Mouse (Mus musculus): Measurements from ENCODE around the gene Mecom. TPM values are rescaled to one million over a fixed set of nuclear protein-coding genes. Genes with fewer than 3 reads are reported as not detected.

Gene Mecom
- polyA plus RNA-seq, 1 experiment from 2014 or later = 13.0 TPM

DNA sequence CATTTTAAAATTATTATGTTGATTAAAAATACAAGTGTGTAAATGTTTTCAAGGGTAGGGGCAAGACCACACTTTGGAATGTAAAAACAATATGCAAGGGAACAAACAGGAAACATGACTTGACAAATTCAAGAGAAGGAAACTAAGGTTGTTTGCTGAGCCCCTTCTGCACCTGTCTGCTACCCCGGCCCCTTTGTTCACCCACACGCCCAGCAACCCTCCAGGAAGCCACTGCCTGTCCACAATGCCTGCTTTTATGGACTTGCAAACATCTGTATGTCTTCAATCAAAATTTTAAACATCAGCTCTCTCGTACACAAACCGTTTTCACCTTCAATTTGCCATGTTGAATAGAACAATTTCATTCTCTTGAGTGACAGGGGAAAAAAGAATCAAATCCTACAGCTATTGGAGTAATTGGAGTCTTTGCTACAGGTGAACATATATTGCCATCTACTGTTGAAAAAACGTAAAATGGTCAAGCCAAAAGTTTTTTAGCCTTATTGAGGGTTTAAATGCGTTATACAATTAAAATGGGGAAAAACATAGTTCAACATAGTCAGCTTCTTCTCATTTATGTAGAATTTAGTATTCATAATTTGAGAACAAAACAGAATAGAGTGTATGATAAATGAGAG lies 13.0 kb upstream of the Mecom start:
- 39% methylated on average over 6 of the region's 6 CpGs for WGBS

GRCm38 (mm10) chr3:30553741-30554140 lies 5.9 kb upstream of the Mecom start:
- no peak overlapping the region for H3K4me3 ChIP-seq (ENCODE audit: low read depth, low read length)
- ATAC-seq (ENCODE audit: low read depth) (no peak), DNase-seq (ENCODE audit: low spot score) (no peak)
- 68% methylated on average over 6 of the region's 6 CpGs for WGBS
- H3K4me1 ChIP-seq (ENCODE audit: control insufficient read depth, insufficient read depth, low read length) = no peaks in the 10 kb centered on the region
- H3K36me3 ChIP-seq (ENCODE audit: control insufficient read depth, insufficient read depth, low read length) = no peaks in the 10 kb centered on the region
- H3K4me2 ChIP-seq (ENCODE audit: low read depth, low read length) = no peak overlapping the region
- H3K9ac ChIP-seq (ENCODE audit: low read depth, low read length) = no peak overlapping the region
- H3K27me3 ChIP-seq (replicated peaks; ENCODE audit: control insufficient read depth, insufficient read depth, low read length) = no peaks in the 10 kb centered on the region
- no peak overlapping the region for H3K27ac ChIP-seq (replicated peaks; ENCODE audit: low read depth, low read length)
- H3K9me3 ChIP-seq (ENCODE audit: control insufficient read depth, low read length) = no peaks in the 10 kb centered on the region

More for the DNA sequence above, 13.0 kb upstream of the Mecom start:
- no peak overlapping the region for H3K9ac ChIP-seq (ENCODE audit: low read depth, low read length)
- H3K27me3 ChIP-seq (replicated peaks; ENCODE audit: control insufficient read depth, insufficient read depth, low read length) = no peaks in the 10 kb centered on the region
- H3K9me3 ChIP-seq (ENCODE audit: control insufficient read depth, low read length) = no peaks in the 10 kb centered on the region
- H3K27ac ChIP-seq (replicated peaks; ENCODE audit: low read depth, low read length) = no peak overlapping the region
- no peaks in the 10 kb centered on the region for H3K36me3 ChIP-seq (ENCODE audit: control insufficient read depth, insufficient read depth, low read length)
- peak; percentile 22 for DNase-seq (ENCODE audit: low spot score)
- ATAC-seq (ENCODE audit: low read depth) = no peak
- H3K4me1 ChIP-seq (ENCODE audit: control insufficient read depth, insufficient read depth, low read length) = no peaks in the 10 kb centered on the region
- H3K4me2 ChIP-seq (ENCODE audit: low read depth, low read length) = no peak overlapping the region
- H3K4me3 ChIP-seq (ENCODE audit: low read depth, low read length) = no peak overlapping the region

GRCm38 (mm10) chr3:30550218-30550617 lies 2.4 kb upstream of the Mecom start:
- 67% methylated on average over 2 of the region's 2 CpGs for WGBS
- Histone ChIP-seq H3K9me3 (ENCODE audit: control insufficient read depth, low read length) (no peaks in the 10 kb centered on the region), H3K27me3 (replicated peaks; ENCODE audit: control insufficient read depth, insufficient read depth, low read length) (no peaks in the 10 kb centered on the region), H3K9ac (ENCODE audit: low read depth, low read length) (no peak overlapping the region), H3K36me3 (ENCODE audit: control insufficient read depth, insufficient read depth, low read length) (no peaks in the 10 kb centered on the region), H3K27ac (replicated peaks; ENCODE audit: low read depth, low read length) (no peak overlapping the region), H3K4me2 (ENCODE audit: low read depth, low read length) (no peak overlapping the region), H3K4me1 (ENCODE audit: control insufficient read depth, insufficient read depth, low read length) (peaks cover 10% of the 10 kb centered on the region), H3K4me3 (ENCODE audit: low read depth, low read length) (no peak overlapping the region)
- ATAC-seq (ENCODE audit: low read depth) (no peak), DNase-seq (ENCODE audit: low spot score) (no peak)

- peaks cover 10% of the 10 kb centered on the region for H3K4me1 ChIP-seq (ENCODE audit: control insufficient read depth, insufficient read depth, low read length)
- no peaks in the 10 kb centered on the region for H3K36me3 ChIP-seq (ENCODE audit: control insufficient read depth, insufficient read depth, low read length)
- 50% methylated on average over 7 of the region's 7 CpGs for WGBS
- no peaks in the 10 kb centered on the region for H3K9me3 ChIP-seq (ENCODE audit: control insufficient read depth, low read length)
- H3K4me2 ChIP-seq (ENCODE audit: low read depth, low read length) = no peak overlapping the region
- H3K4me3 ChIP-seq (ENCODE audit: low read depth, low read length) = no peak overlapping the region
- H3K27ac ChIP-seq (replicated peaks; ENCODE audit: low read depth, low read length) = no peak overlapping the region
- no peak overlapping the region for H3K9ac ChIP-seq (ENCODE audit: low read depth, low read length)
- ATAC-seq (ENCODE audit: low read depth) = 0 out of 2 replicates have a peak, but pooled peaks have one; percentile 33
- peak; percentile 23 for DNase-seq (ENCODE audit: low spot score)
- H3K27me3 ChIP-seq (replicated peaks; ENCODE audit: control insufficient read depth, insufficient read depth, low read length) = no peaks in the 10 kb centered on the region
Measured at GRCm38 (mm10) chr3:30548928-30549327, 1.1 kb upstream of the Mecom start.

DNA sequence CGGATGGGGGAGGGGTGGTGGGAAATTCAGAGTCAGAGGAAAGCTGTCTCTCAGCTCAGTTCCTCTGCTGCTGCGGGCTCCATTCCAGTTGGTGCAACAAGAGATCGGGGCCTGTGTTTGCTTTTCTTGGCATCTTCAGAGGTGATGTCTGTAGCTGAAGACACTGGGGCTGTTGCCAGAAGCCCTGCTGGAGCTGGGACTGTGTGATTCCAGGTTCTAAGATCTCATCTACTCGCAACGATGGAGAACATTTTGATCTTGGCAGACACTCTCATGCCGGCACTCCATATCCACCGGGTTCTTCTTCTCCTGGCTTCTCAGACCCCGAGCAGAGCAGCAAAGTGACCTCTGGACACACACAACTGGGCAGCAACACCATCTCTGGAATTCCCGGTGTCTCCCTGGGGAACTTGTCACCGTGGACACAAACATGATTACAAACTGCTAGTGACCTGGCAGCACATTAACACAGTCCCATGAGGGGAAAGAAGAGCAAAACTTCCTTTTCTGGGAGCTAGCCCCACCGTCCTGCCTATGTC lies 908 bp downstream of the Mecom start:
- peak; percentile 53; the same call in 1 of the 2 replicates for ATAC-seq (ENCODE audit: low read depth)

DNA sequence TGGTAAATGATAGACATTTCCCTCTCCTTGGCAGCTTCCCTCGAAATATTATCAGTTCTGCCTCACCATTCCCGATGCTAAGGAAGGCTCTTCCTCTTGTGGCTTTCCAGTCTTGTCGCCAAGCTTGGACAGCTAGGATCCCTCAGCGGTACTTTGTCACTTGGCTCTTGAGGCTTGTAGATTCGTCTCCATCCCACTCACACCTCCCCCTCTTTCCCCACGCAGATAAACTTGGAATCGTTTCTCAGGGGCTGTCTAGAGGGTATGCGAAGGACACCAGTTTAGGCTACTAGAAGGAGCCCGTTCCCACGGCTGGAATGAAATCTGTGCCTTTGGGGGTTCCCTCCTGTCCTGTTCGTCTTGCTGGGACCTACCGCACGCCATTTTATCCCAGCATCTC lies 1.4 kb downstream of the Mecom start:
- Histone ChIP-seq H3K36me3 (ENCODE audit: control insufficient read depth, insufficient read depth, low read length) (no peaks in the 10 kb centered on the region), H3K27me3 (replicated peaks; ENCODE audit: control insufficient read depth, insufficient read depth, low read length) (no peaks in the 10 kb centered on the region), H3K4me2 (ENCODE audit: low read depth, low read length) (peak overlapping the region; percentile 25; the same call in 1 of the 2 replicates), H3K9ac (ENCODE audit: low read depth, low read length) (no peak overlapping the region), H3K4me3 (ENCODE audit: low read depth, low read length) (no peak overlapping the region), H3K27ac (replicated peaks; ENCODE audit: low read depth, low read length) (no peak overlapping the region), H3K4me1 (ENCODE audit: control insufficient read depth, insufficient read depth, low read length) (peaks cover 10% of the 10 kb centered on the region), H3K9me3 (ENCODE audit: control insufficient read depth, low read length) (no peaks in the 10 kb centered on the region)
- 60% methylated on average over 13 of the region's 13 CpGs for WGBS
- DNase-seq (ENCODE audit: low spot score) (no peak), ATAC-seq (ENCODE audit: low read depth) (no peak)

More for the DNA sequence above, 908 bp downstream of the Mecom start:
- Histone ChIP-seq H3K27ac (replicated peaks; ENCODE audit: low read depth, low read length) (no peak overlapping the region), H3K36me3 (ENCODE audit: control insufficient read depth, insufficient read depth, low read length) (no peaks in the 10 kb centered on the region), H3K4me2 (ENCODE audit: low read depth, low read length) (peak overlapping the region; percentile 25; the same call in 1 of the 2 replicates), H3K4me1 (ENCODE audit: control insufficient read depth, insufficient read depth, low read length) (peaks cover 10% of the 10 kb centered on the region), H3K9me3 (ENCODE audit: control insufficient read depth, low read length) (no peaks in the 10 kb centered on the region), H3K4me3 (ENCODE audit: low read depth, low read length) (no peak overlapping the region), H3K27me3 (replicated peaks; ENCODE audit: control insufficient read depth, insufficient read depth, low read length) (no peaks in the 10 kb centered on the region), H3K9ac (ENCODE audit: low read depth, low read length) (no peak overlapping the region)
- WGBS = 50% methylated on average over 11 of the region's 11 CpGs
- peak; percentile 80 for DNase-seq (ENCODE audit: low spot score)

DNA sequence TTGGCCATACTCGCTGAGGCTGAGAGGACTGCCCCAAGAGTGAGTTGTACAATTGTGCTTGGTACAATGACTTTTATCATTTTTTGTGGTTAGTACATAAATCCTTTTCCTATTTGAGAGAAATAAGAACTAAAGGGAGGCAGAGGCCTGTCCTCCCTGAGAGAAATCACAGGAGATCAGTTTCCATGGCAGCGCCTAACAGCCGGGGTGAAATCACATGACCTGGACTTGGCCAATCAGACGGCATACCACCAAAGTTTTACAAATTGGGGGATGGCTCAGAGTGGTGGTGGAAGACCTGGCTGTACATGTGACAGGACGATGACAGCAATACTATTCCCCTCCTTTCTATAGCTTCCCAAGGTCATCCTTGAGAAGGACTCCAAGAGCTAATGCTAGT lies 2.6 kb downstream of the Mecom start:
- H3K36me3 ChIP-seq (ENCODE audit: control insufficient read depth, insufficient read depth, low read length) = no peaks in the 10 kb centered on the region
- whole genome bisulfite sequencing = 80% methylated on average over 5 of the region's 5 CpGs
- H3K4me1 ChIP-seq (ENCODE audit: control insufficient read depth, insufficient read depth, low read length) = peaks cover 10% of the 10 kb centered on the region
- ATAC-seq (ENCODE audit: low read depth) (no peak), DNase-seq (ENCODE audit: low spot score) (no peak)
- no peaks in the 10 kb centered on the region for H3K27me3 ChIP-seq (replicated peaks; ENCODE audit: control insufficient read depth, insufficient read depth, low read length)
- no peak overlapping the region for H3K27ac ChIP-seq (replicated peaks; ENCODE audit: low read depth, low read length)
- H3K9me3 ChIP-seq (ENCODE audit: control insufficient read depth, low read length) = no peaks in the 10 kb centered on the region
- no peak overlapping the region for H3K4me3 ChIP-seq (ENCODE audit: low read depth, low read length)
- H3K9ac ChIP-seq (ENCODE audit: low read depth, low read length) = no peak overlapping the region
- H3K4me2 ChIP-seq (ENCODE audit: low read depth, low read length) = no peak overlapping the region

GRCm38 (mm10) chr3:30544305-30544704 lies 3.5 kb downstream of the Mecom start:
- DNase-seq (ENCODE audit: low spot score) = no peak
- H3K36me3 ChIP-seq (ENCODE audit: control insufficient read depth, insufficient read depth, low read length) = no peaks in the 10 kb centered on the region
- H3K4me3 ChIP-seq (ENCODE audit: low read depth, low read length) = no peak overlapping the region
- no peak overlapping the region for H3K27ac ChIP-seq (replicated peaks; ENCODE audit: low read depth, low read length)
- H3K9ac ChIP-seq (ENCODE audit: low read depth, low read length) = no peak overlapping the region
- no peak for ATAC-seq (ENCODE audit: low read depth)
- H3K4me1 ChIP-seq (ENCODE audit: control insufficient read depth, insufficient read depth, low read length) = peaks cover 10% of the 10 kb centered on the region
- H3K27me3 ChIP-seq (replicated peaks; ENCODE audit: control insufficient read depth, insufficient read depth, low read length) = no peaks in the 10 kb centered on the region; the same call in 1 of the 2 replicates
- H3K9me3 ChIP-seq (ENCODE audit: control insufficient read depth, low read length) = no peaks in the 10 kb centered on the region
- H3K4me2 ChIP-seq (ENCODE audit: low read depth, low read length) = no peak overlapping the region
- 57% methylated on average over 5 of the region's 5 CpGs for WGBS

DNA sequence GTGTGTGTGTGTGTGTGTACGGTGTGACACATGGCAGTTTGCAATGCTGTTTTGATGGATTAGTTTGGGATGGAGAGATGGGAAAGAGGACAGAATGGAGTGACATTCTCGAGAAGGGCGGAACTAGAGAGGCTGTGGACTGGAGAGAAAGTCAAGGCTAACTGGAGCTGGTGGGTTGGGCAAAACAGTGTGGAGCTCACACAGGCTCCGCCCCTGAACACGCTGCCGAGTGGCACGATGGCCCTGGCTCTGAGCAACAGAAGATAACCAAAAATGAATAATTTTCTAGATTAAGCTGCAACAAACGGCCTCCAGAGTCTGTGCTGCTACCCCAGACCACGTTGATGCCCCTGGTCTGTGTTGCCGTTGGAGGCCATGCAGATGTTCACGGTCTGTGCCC lies 12.0 kb downstream of the Mecom start:
- 77% methylated on average over 11 of the region's 11 CpGs for WGBS
- H3K27ac ChIP-seq (replicated peaks; ENCODE audit: low read depth, low read length) = no peak overlapping the region
- DNase-seq (ENCODE audit: low spot score) = no peak
- no peak for ATAC-seq (ENCODE audit: low read depth)
- no peak overlapping the region for H3K9ac ChIP-seq (ENCODE audit: low read depth, low read length)
- H3K4me2 ChIP-seq (ENCODE audit: low read depth, low read length) = no peak overlapping the region
- no peaks in the 10 kb centered on the region for H3K36me3 ChIP-seq (ENCODE audit: control insufficient read depth, insufficient read depth, low read length)
- H3K4me1 ChIP-seq (ENCODE audit: control insufficient read depth, insufficient read depth, low read length) = no peaks in the 10 kb centered on the region
- H3K9me3 ChIP-seq (ENCODE audit: control insufficient read depth, low read length) = no peaks in the 10 kb centered on the region
- H3K27me3 ChIP-seq (replicated peaks; ENCODE audit: control insufficient read depth, insufficient read depth, low read length) = no peaks in the 10 kb centered on the region; the same call in 1 of the 2 replicates
- no peak overlapping the region for H3K4me3 ChIP-seq (ENCODE audit: low read depth, low read length)

Data from embryonic facial prominence, embryonic 14.5 days (tissue).